Comparison of ENCODE assay signal across 8 mouse cellular contexts in genomic region chr6:77243541-77244231, GRCm38 (mm10). TPM values are rescaled to one million over a fixed set of nuclear protein-coding genes. Genes with fewer than 3 reads are reported as not detected.
A peak's percentile ranks its signal among the peaks of the same experiment; 100 is the strongest.
DNase-seq lines count a peak whose midpoint lies in the region; ATAC-seq and TF ChIP-seq lines count a peak whose summit lies in the region.

No protein-coding gene starts in this region.

- under 1% methylated on average over 43 of the region's 43 CpGs for WGBS in heart, embryonic 10.5 days
- under 1% methylated on average over 43 of the region's 43 CpGs for WGBS in forebrain, embryonic 12.5 days
- under 1% methylated on average over 43 of the region's 43 CpGs for WGBS in midbrain, embryonic 13.5 days

- H3K27ac ChIP-seq in heart, embryonic 10.5 days: no peak overlapping the region
- no peak overlapping the region for H3K27ac ChIP-seq in brown adipose tissue, adult 24 weeks (replicated peaks; ENCODE audit: low read depth, low read length)
- H3K27ac ChIP-seq in forebrain, embryonic 12.5 days: peak overlapping the region; percentile 86
- peak overlapping the region; percentile 98 for H3K27ac ChIP-seq in layer of hippocampus, adult 2 months
- peak overlapping the region; percentile 88 for H3K27ac ChIP-seq in midbrain, embryonic 13.5 days

- H3K4me2 ChIP-seq in forebrain, embryonic 12.5 days: peak overlapping the region; percentile 93
- peak overlapping the region; percentile 95 for H3K4me2 ChIP-seq in midbrain, embryonic 13.5 days (replicated peaks)

- peak overlapping the region; percentile 65 for H3K9ac ChIP-seq in forebrain, embryonic 12.5 days
- H3K9ac ChIP-seq in midbrain, embryonic 13.5 days (replicated peaks): peak overlapping the region; percentile 81

- peaks cover 68% of the 10 kb centered on the region for H3K27me3 ChIP-seq in heart, embryonic 10.5 days (ENCODE audit: insufficient read depth, poor library complexity, severe bottlenecking)
- H3K27me3 ChIP-seq in forebrain, embryonic 12.5 days: peaks cover 26% of the 10 kb centered on the region
- peaks cover 21% of the 10 kb centered on the region for H3K27me3 ChIP-seq in midbrain, embryonic 13.5 days

- no peak for DNase-seq in heart, embryonic 10.5 days (ENCODE audit: low spot score)
- DNase-seq in heart, adult 8-10 months (ENCODE audit: low spot score): no peak
- DNase-seq in layer of hippocampus, adult 2 months (ENCODE audit: low spot score in 2 of 2): peak in 1 of 2 experiments; percentile 51
- peak; percentile 15 for DNase-seq in testis, postnatal 14 days (ENCODE audit: low spot score)

- peak overlapping the region; percentile 63 for H3K4me3 ChIP-seq in heart, embryonic 10.5 days
- 0 out of 2 replicates have a peak overlapping the region, but pooled peaks have one; percentile 18 for H3K4me3 ChIP-seq in brown adipose tissue, adult 24 weeks (ENCODE audit: insufficient read depth, low read depth, low read length)
- peak overlapping the region; percentile 53 for H3K4me3 ChIP-seq in forebrain, embryonic 12.5 days (replicated peaks)
- peak overlapping the region; percentile 75 for H3K4me3 ChIP-seq in layer of hippocampus, adult 2 months
- peak overlapping the region; percentile 63 for H3K4me3 ChIP-seq in midbrain, embryonic 13.5 days (replicated peaks)

- TF ChIP-seq CTCF in layer of hippocampus, adult 2 months (conservative IDR thresholded peaks at IDR 0.05): peak; percentile 65

- peaks cover 7% of the 10 kb centered on the region for H3K4me1 ChIP-seq in heart, embryonic 10.5 days
- H3K4me1 ChIP-seq in brown adipose tissue, adult 24 weeks (ENCODE audit: control insufficient read depth, insufficient read depth, insufficient read length, low read length): no peaks in the 10 kb centered on the region
- H3K4me1 ChIP-seq in forebrain, embryonic 12.5 days: peaks cover 18% of the 10 kb centered on the region
- H3K4me1 ChIP-seq in midbrain, embryonic 13.5 days (replicated peaks): peaks cover 32% of the 10 kb centered on the region

- peak; percentile 75 for ATAC-seq in forebrain, embryonic 12.5 days (ENCODE audit: low FRiP score)
- ATAC-seq in midbrain, embryonic 13.5 days: peak; percentile 78
- ATAC-seq in CD4-positive, CD25-positive, alpha-beta regulatory T cell, adult 4 months: no peak

- H3K36me3 ChIP-seq in heart, embryonic 10.5 days: no peaks in the 10 kb centered on the region
- H3K36me3 ChIP-seq in forebrain, embryonic 12.5 days (replicated peaks): no peaks in the 10 kb centered on the region
- H3K36me3 ChIP-seq in midbrain, embryonic 13.5 days: no peaks in the 10 kb centered on the region

- H3K9me3 ChIP-seq in heart, embryonic 10.5 days: no peaks in the 10 kb centered on the region
- no peaks in the 10 kb centered on the region for H3K9me3 ChIP-seq in forebrain, embryonic 12.5 days
- H3K9me3 ChIP-seq in midbrain, embryonic 13.5 days: no peaks in the 10 kb centered on the region

RNA-seq across cellular contexts. Expression of gene Lrrtm1, which starts 1.2 kb away (rescaled TPM):
- polyA plus RNA-seq in heart, embryonic 10.5 days (2016; fragmentation: Nextera tagmentation; extraction: Ambion mirVana): 0.25 and 1.5 TPM in 2 replicates
- not detected for total RNA-seq in heart, adult 8-10 months (2022)
- not detected in 2 replicates for polyA plus RNA-seq in brown adipose tissue, adult 24 weeks (2012; ENCODE audit: insufficient read depth, insufficient read length, missing spikeins)
- polyA plus RNA-seq in forebrain, embryonic 12.5 days (2016; fragmentation: Nextera tagmentation; extraction: Ambion mirVana): 16.4 and 16.8 TPM in 2 replicates
- 100 to 1,000 TPM; 105 to 117 TPM for total RNA-seq in layer of hippocampus, adult 2 months (2021)
- 28.2 and 28.8 TPM in 2 replicates for polyA plus RNA-seq in midbrain, embryonic 13.5 days (2015; fragmentation: Nextera tagmentation; extraction: Ambion mirVana)
- not detected for polyA plus RNA-seq in CD4-positive, CD25-positive, alpha-beta regulatory T cell, adult 4 months (2017; shearing (Covaris generic))

Comparison
In these comparisons a context has a peak if more than half of its experiments do, and no peak if none do; other contexts are left out.
1. H3K27ac ChIP-seq: peak in forebrain, embryonic 12.5 days (single experiment), layer of hippocampus, adult 2 months (single experiment) and midbrain, embryonic 13.5 days (single experiment); none in heart, embryonic 10.5 days (single experiment) and brown adipose tissue, adult 24 weeks (single experiment).
2. H3K4me3 ChIP-seq: peak in every context shown above with its lines; median percentile 75 in layer of hippocampus, adult 2 months; 63 in heart, embryonic 10.5 days; 63 in midbrain, embryonic 13.5 days; 53 in forebrain, embryonic 12.5 days; 18 in brown adipose tissue, adult 24 weeks.